23 mouse cellular contexts compared by ENCODE assay signal in the genomic region with DNA sequence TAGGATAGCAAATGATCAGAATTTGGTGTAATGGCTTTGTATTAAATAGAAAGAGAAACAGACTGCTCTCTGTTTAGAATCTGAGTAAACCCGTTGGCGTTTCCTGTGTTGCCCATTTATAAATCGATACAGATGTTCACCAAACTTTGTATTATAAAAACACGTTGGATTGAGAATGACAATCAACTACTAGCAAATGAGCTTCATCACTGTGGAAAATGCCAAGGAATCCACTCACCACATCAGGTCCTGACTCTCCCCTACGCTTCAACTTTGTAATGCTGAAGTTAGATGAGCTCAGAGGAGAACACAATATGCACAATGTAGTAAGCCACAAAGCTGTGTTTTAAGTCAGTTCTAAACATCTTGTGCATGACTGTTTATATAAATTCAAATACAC. TPM values are rescaled to one million over a fixed set of nuclear protein-coding genes. Genes with fewer than 3 reads are reported as not detected.
DNase-seq lines count a peak whose midpoint lies in the region; ATAC-seq and TF ChIP-seq lines count a peak whose summit lies in the region.
"Had no signal": no experiment of that assay in that cellular context is flagged by ENCODE, and none has a peak within 500 bp of the region (broad histone marks: within the 10 kb centered on the region; RNA-seq: fewer than 3 reads in every experiment).

No protein-coding gene starts in this region.

- peak overlapping the region; percentile 48; the same call in 1 of the 2 replicates for H3K9ac ChIP-seq in liver, postnatal 0 days (replicated peaks)
- H3K9ac ChIP-seq in liver, embryonic 12.5 days = no peak overlapping the region
- H3K9ac ChIP-seq: heart, embryonic 13.5 days; hindbrain, embryonic 12.5 days; liver, embryonic 13.5 days had no signal

- DNase-seq in liver, postnatal 0 days = no peak
- DNase-seq in thymus, postnatal 0 days (ENCODE audit: low spot score) = peak; percentile 40
- DNase-seq in thymus, postnatal 36 days = no peak
- no peak for DNase-seq in left cerebral cortex, postnatal 10 days (ENCODE audit: extremely low spot score in 1 of 2, low spot score in 2 of 2)
- no peak for DNase-seq in limb, embryonic 10.5 days (ENCODE audit: low spot score)
- DNase-seq: adrenal gland, adult 8-10 months; cerebellum, adult 18-20 months; cerebellum, postnatal 14 days; gastrocnemius, postnatal 14 days; heart, adult 18-20 months; kidney, adult 11 months; liver, embryonic 13.5 days; lung, postnatal 14 days had no signal

- TF ChIP-seq EP300 in liver, postnatal 0 days (IDR thresholded peaks at IDR 0.05; ENCODE audit: low read depth) = no peak

- intact Hi-C loops in left cerebral cortex, postnatal 10 days (cut with DNase I) = no loop called here

- no peak for TF ChIP-seq POLR2A in bone marrow, adult 2 months (IDR thresholded peaks at IDR 0.05; ENCODE audit: borderline replicate concordance, control insufficient read depth, low read depth, low read length)

- no peaks in the 10 kb centered on the region for H3K36me3 ChIP-seq in liver, postnatal 0 days (replicated peaks; ENCODE audit: insufficient read depth, low read length)
- no peaks in the 10 kb centered on the region for H3K36me3 ChIP-seq in liver, embryonic 12.5 days
- no peaks in the 10 kb centered on the region for H3K36me3 ChIP-seq in limb, embryonic 10.5 days
- H3K36me3 ChIP-seq: forebrain, embryonic 10.5 days; G1E; heart, embryonic 13.5 days; hindbrain, embryonic 12.5 days; liver, embryonic 13.5 days; midbrain, embryonic 10.5 days had no signal

- H3K4me1 ChIP-seq in liver, postnatal 0 days (ENCODE audit: insufficient read depth) = peaks cover 2% of the 10 kb centered on the region; the same call in 1 of the 2 replicates
- peaks cover 28% of the 10 kb centered on the region for H3K4me1 ChIP-seq in liver, embryonic 12.5 days
- H3K4me1 ChIP-seq in bone marrow, adult 2 months (ENCODE audit: control insufficient read depth, insufficient read depth, low read length) = peaks cover 5% of the 10 kb centered on the region
- peaks cover 6% of the 10 kb centered on the region for H3K4me1 ChIP-seq in limb, embryonic 10.5 days
- H3K4me1 ChIP-seq: forebrain, embryonic 10.5 days; hindbrain, embryonic 12.5 days; midbrain, embryonic 10.5 days had no signal

- peak overlapping the region; percentile 51 for H3K4me3 ChIP-seq in liver, postnatal 0 days (ENCODE audit: low read depth, low read length)
- no peak overlapping the region for H3K4me3 ChIP-seq in liver, embryonic 12.5 days
- peak overlapping the region; percentile 76 for H3K4me3 ChIP-seq in bone marrow, adult 2 months (replicated peaks; ENCODE audit: control insufficient read depth, low read depth, low read length)
- no peak overlapping the region for H3K4me3 ChIP-seq in limb, embryonic 10.5 days
- H3K4me3 ChIP-seq: forebrain, embryonic 10.5 days; heart, embryonic 13.5 days; hindbrain, embryonic 12.5 days; midbrain, embryonic 10.5 days had no signal

- no peaks in the 10 kb centered on the region for H3K27me3 ChIP-seq in liver, postnatal 0 days (ENCODE audit: insufficient read depth, low read length)
- H3K27me3 ChIP-seq in liver, embryonic 12.5 days (replicated peaks) = no peaks in the 10 kb centered on the region
- no peaks in the 10 kb centered on the region for H3K27me3 ChIP-seq in limb, embryonic 10.5 days (ENCODE audit: low read depth, poor library complexity, severe bottlenecking)
- H3K27me3 ChIP-seq: heart, embryonic 13.5 days; hindbrain, embryonic 12.5 days; liver, embryonic 13.5 days had no signal

- peak overlapping the region; percentile 81 for H3K27ac ChIP-seq in liver, postnatal 0 days (ENCODE audit: low read depth)
- H3K27ac ChIP-seq in liver, embryonic 12.5 days = no peak overlapping the region
- no peak overlapping the region; the same call in 1 of the 2 replicates for H3K27ac ChIP-seq in bone marrow, adult 2 months (ENCODE audit: control insufficient read depth, insufficient read depth, low read depth, low read length, poor library complexity)
- no peak overlapping the region for H3K27ac ChIP-seq in limb, embryonic 10.5 days
- H3K27ac ChIP-seq: forebrain, embryonic 10.5 days; heart, embryonic 13.5 days; hindbrain, embryonic 12.5 days; kidney, postnatal 0 days; liver, embryonic 13.5 days; midbrain, embryonic 10.5 days had no signal

- no peaks in the 10 kb centered on the region for H3K9me3 ChIP-seq in liver, postnatal 0 days (ENCODE audit: low read length)
- H3K9me3 ChIP-seq in liver, embryonic 12.5 days (replicated peaks) = no peaks in the 10 kb centered on the region
- no peaks in the 10 kb centered on the region for H3K9me3 ChIP-seq in limb, embryonic 10.5 days (replicated peaks)
- H3K9me3 ChIP-seq: forebrain, embryonic 10.5 days; heart, embryonic 13.5 days; hindbrain, embryonic 12.5 days; liver, embryonic 13.5 days; midbrain, embryonic 10.5 days had no signal

- TF ChIP-seq CTCF in liver, postnatal 0 days (IDR thresholded peaks at IDR 0.05; ENCODE audit: low read depth) = no peak
- no peak for TF ChIP-seq CTCF in bone marrow, adult 2 months (IDR thresholded peaks at IDR 0.05; ENCODE audit: control insufficient read depth, insufficient read depth, low read length)

- WGBS in liver, postnatal 0 days (ENCODE audit: insufficient replicate concordance) = 63% methylated on average over 5 of the region's 5 CpGs
- WGBS in liver, embryonic 12.5 days (ENCODE audit: insufficient replicate concordance) = 71% methylated on average over 5 of the region's 5 CpGs
- 5% methylated on average over 5 of the region's 5 CpGs for WGBS in bone marrow, adult 2 months
- 94% methylated on average over 5 of the region's 5 CpGs for WGBS in limb, embryonic 10.5 days

- peak overlapping the region; percentile 68 for H3K4me2 ChIP-seq in liver, postnatal 0 days (ENCODE audit: low read depth, low read length)
- no peak overlapping the region for H3K4me2 ChIP-seq in liver, embryonic 12.5 days
- H3K4me2 ChIP-seq: heart, embryonic 13.5 days; hindbrain, embryonic 12.5 days had no signal

- ATAC-seq in liver, postnatal 0 days = no peak
- ATAC-seq in liver, embryonic 12.5 days = no peak
- ATAC-seq: activated CD4-positive, CD25-positive, alpha-beta regulatory T cell, adult 4 months; forebrain, embryonic 16.5 days had no signal

RNA-seq across cellular contexts. Expression of a gene that starts 36.8 kb away (rescaled TPM):
- 6.8 and 7.5 TPM in 2 replicates for polyA plus RNA-seq in liver, postnatal 0 days (2015; fragmentation: Nextera tagmentation; extraction: Ambion mirVana)
- 1.9 and 2.2 TPM in 2 replicates for polyA plus RNA-seq in liver, embryonic 12.5 days (2016; fragmentation: Nextera tagmentation; extraction: Ambion mirVana)
- 117 and 125 TPM in 2 replicates for polyA plus RNA-seq in thymus, postnatal 0 days (2015; fragmentation: Nextera tagmentation; extraction: Ambion mirVana)
- 6.5 and 17.4 TPM in 2 replicates for polyA plus RNA-seq in bone marrow, adult 2 months (2011; ENCODE audit: insufficient read depth, insufficient read length, low replicate concordance, missing spikeins)
- total RNA-seq in left cerebral cortex, postnatal 10 days (2021) = under 1 TPM; 0.09 to 0.20 TPM
- polyA plus RNA-seq in limb, embryonic 10.5 days (2016; fragmentation: Nextera tagmentation; extraction: Ambion mirVana) = 0.23 and 0.26 TPM in 2 replicates
- polyA plus RNA-seq: G1E had no signal

Comparison
In these comparisons a context has a peak if more than half of its experiments do, and no peak if none do; other contexts are left out.
1. H3K4me3 ChIP-seq: peak in liver, postnatal 0 days (single experiment) and bone marrow, adult 2 months (single experiment); none in liver, embryonic 12.5 days (single experiment) and limb, embryonic 10.5 days (single experiment).